Mouse (Mus musculus): ENCODE measurements around the gene Pam. TPM values are rescaled to one million over a fixed set of nuclear protein-coding genes. Genes with fewer than 3 reads are reported as not detected.

Gene Pam
- polyA plus RNA-seq (2012; rRNA removed): 14.7 and 21.2 TPM in 2 replicates

DNA sequence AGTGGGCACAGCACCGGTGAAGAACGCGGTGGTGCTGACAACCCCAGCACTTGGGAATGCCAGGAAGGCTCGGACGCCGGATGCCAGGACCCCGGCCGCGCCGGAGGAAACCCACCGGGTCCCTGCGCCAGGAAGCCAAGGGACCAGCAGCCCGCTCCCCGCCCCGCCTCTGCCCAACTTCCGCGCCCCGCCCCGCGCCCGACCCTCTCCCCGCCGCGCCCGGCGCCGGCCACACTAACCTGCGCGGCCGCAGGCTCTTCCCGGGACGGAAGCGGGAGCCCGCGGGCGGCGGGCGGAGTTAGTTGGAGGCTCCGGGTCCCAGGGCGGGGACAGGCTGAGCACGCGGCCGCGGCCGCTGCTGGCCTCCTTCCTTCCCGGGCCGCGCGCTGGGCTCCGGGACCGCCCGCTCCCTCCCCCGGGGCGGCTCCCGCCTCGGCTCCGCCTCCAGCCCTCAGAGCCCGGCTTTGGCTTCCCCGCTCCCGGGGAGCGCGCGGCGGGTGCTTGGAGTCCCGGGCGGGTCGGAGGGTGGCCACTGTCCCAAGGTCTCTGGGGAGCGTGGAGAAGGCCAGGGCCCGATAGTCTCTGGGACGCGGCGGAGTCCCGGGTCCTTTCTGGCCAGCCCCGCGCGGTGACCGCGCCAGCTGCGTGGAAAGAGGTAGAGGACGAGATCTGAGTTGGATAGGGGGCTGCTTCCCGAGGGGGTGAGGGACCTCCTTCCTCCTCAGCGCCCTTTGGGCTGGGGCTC is at the start of gene Pam:
Pam (minus strand) TSS at position 401 of the 745 bp plus-strand sequence.
- no peak for DNase-seq (ENCODE audit: low read depth, low spot score)

DNA sequence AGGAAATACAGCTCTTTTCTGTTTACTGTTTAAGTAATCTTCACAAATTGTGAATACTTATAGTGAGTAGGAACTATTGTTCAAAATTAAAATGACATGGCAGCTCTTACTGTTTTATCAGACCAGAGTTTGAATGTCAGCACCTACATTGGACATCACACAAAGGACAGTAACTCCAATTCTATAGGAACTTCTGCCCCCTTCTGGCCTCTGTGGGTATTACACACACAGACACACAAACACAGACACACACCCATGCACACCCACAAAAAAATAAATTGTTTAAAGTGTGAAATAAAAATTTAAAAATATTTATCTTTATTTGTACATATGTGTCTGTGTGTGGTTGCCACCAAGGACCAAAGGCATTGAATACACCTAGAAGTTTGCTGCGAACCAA is 49.4 kb upstream of the Pam start:
- no peak for DNase-seq (ENCODE audit: low read depth, low spot score)
- WGBS: 93% methylated on average over 1 of the region's 1 CpGs

More for the DNA sequence above, at the start of gene Pam:
- WGBS: under 1% methylated on average over 74 of the region's 82 CpGs

DNA sequence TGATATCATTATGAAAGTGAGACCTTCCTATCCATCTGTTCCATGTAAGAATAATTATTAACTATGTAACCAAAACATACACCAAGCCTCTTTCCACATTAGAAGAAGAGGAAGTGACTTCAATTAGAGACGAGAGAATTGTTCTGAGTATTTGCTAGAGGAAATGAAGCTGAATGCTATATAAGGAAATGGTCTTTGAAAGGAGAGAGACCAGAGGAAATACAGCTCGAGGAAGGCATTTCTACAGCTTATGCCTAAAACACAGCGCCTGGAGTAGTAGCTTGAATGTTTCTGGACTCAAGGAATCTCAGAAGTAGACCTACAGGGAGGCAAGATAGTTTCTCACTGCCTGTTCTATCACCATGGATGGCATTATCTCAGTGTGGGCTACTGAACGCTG is 35.8 kb upstream of the Pam start:
- no peak for DNase-seq (ENCODE audit: low read depth, low spot score)
- WGBS: 57% methylated on average over 4 of the region's 4 CpGs

DNA sequence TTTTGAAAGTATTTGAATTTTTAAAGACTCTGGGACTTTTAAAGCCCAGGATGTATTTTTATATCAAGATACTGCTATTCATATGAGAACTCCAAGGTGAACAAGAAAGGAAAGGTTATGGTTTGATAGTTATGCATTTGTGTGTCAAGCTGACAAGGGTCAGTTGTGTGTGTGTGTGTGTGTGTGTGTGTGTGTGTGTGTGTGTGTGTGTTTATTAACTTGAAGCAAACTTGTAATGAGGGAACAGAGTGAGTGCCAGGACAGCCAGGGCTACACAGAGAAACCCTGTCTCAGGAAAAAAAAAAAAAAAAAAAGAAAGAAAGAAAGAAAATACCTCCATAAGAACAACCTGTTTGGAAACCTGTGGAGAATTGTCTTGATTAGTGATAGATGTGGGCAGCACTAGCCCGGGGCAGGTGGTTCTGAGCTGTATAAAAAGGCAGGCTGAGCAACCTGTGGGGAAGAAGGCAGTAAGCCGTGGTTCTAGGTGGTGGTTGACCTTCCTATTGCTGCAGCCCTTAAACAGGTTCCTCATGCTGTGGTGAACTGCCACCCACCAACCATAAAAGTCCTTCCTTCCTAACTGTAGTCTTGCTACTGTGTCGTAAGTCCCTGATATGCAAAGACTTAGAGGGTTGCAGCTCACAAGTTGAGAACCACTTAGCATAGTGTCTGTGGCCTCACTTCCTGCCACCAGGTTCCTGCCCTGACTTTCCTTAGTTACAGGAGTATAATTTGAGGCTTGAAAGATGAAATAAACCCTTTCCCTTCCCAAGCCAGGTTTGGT is 34.3 kb upstream of the Pam start:
- no peak for DNase-seq (ENCODE audit: low read depth, low spot score)

DNA sequence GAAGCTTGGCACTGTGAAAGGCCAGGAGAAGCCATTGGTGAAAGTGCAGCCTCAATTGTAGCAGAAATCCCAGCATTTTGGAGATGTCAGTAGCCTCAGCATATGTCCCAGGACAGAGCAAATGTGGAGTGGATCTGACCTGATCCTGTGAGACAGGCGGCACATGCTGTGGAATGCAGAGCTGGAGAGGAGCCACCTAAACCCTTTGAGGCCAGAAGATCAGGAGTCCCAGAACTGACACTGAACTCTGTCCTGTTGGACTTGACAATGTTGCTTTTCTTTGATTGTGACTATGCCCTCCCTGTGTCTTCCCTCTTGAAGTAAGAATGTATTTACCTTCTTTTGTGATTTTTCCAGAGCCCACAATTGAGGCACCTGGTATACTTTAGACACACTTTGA is 33.7 kb upstream of the Pam start:
- WGBS: 60% methylated on average over 1 of the region's 1 CpGs
- DNase-seq (ENCODE audit: low read depth, low spot score): no peak

More for the DNA sequence above, 34.3 kb upstream of the Pam start:
- 67% methylated on average over 3 of the region's 3 CpGs for WGBS

DNA sequence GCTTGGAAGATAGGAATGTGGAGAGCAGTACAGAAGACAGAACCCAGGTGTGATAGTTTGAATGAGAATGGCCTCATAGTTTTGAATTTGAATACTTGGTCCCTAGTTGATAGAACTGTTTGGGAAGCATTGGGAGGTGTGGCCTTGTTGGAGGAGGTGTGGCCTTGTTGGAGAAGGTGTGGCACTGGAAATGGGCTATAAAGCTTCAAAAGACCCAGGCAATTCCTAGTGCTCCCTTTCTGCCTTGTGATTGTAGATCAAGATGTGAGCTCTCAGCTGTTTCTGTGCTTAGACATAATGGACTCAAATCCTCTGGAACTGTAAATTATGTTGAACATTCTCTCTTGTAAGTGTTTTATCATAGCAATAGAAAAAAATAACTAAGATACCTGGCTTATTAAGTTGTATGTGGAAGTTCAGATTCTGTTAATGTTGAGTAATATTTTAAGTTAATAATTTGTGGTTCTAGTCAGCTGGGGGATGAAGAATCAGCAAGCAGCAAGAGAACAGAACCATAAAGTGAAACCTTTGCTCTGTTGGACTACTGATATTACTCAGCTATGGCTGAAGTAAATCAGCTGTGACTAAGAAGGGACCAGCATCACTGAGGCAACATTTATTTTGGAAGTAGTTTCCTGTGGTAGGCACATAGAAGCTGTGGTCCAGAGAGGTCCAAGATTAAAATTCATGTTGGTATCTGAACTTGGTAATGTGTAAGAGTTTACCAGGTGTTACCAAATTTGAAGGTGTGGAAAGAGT is 33.1 kb upstream of the Pam start:
- no peak for DNase-seq (ENCODE audit: low read depth, low spot score)

DNA sequence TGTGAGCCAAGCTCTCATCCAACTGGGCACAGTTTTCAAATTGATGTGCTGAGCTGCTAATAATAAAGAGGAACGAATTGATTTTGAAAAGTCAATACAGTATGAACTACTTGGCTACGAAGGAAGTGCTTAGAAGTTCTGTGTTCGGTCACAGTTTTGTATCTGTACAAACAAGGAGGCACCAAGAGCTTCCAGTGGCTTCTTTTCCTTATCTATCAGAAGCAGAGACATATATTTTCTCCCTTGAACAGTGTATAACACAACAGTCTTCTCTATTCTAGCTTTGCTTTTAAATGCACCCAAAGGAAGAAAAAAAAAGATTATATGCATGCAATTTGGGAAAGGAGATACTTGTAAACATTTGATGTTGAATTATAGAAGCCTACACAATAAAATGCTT is 30.8 kb upstream of the Pam start:
- DNase-seq (ENCODE audit: low read depth, low spot score): no peak
- 87% methylated on average over 3 of the region's 3 CpGs for WGBS

DNA sequence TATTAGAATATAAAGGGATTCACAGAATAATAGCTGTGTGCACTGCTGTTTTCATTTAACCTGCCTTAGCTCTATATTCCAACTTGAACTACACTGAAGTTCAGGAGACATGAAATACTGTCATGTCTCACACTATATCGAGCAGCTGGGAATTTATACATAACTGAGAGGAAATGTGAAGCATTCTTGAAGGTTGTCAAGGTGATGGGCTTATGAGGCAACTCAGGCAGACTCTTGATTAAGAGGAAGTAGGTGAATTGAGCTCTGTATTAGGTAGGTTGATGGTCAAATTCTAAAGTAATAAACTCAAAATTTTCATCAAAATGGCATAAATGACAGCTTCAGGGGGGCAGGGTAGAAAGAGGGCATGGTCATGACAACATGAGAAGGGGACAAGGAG is 29.3 kb upstream of the Pam start:
- no peak for DNase-seq (ENCODE audit: low read depth, low spot score)
- 67% methylated on average over 1 of the region's 1 CpGs for WGBS

DNA sequence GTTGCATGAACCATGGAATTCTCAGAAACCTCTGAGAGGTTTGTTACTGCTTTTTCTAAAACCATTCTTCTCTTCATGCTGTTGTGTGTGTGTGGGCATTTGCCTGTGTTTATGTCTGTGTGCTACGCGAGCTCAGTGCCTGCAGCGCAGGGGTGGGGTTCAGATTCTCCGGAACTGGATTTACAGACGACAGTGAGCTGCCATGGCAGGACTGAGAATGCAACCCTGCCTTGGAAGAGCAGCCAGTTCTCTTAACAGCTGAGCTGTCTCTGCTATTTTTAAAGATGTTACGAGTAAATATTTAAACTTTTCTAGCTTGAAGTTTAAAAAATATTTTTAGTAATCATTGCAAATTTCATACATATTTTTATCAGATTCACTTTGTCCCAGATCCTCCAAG is 24.1 kb upstream of the Pam start:
- no peak for DNase-seq (ENCODE audit: low read depth, low spot score)

DNA sequence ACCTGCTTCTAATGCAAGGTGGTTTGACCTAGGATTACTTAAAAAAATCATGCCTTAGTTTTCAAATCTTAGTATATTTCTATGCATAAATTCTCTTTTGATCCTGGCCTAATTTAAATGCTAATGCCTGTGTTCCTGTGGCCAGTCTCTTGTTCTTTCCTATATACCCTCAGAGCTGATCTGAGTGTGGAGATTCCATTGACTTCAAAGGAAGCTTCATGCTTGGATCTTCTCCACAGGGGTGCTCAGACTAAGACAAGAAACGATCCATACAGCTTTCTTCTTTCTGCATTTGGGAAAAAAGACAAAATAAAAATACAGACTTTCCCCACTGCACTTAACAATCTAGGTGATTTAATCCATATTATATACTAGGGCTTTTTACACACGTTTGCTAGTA is 12.2 kb upstream of the Pam start:
- DNase-seq (ENCODE audit: low read depth, low spot score): no peak
- 62% methylated on average over 2 of the region's 2 CpGs for WGBS

More for the DNA sequence above, 24.1 kb upstream of the Pam start:
- 70% methylated on average over 6 of the region's 6 CpGs for WGBS

DNA sequence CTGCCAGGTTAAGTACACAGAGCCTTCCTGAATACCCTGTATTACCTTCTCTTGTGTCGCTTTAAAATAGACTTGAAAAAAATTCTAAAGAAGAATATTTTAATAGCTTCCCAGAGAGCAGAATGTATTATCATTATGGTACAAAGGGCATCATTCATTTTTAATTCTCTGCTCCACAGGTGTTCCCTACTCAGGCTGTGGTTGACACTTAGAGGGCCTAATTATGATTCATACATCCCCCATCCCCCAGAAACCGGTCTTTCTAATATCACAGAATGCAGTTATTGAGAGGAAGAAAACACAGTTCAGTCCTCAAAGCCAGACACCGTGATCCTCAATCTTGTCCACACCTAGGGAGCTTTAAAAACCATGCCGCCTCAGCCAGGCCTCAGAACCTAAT is 4.0 kb upstream of the Pam start:
- WGBS: 81% methylated on average over 4 of the region's 4 CpGs
- no peak for DNase-seq (ENCODE audit: low read depth, low spot score)

DNA sequence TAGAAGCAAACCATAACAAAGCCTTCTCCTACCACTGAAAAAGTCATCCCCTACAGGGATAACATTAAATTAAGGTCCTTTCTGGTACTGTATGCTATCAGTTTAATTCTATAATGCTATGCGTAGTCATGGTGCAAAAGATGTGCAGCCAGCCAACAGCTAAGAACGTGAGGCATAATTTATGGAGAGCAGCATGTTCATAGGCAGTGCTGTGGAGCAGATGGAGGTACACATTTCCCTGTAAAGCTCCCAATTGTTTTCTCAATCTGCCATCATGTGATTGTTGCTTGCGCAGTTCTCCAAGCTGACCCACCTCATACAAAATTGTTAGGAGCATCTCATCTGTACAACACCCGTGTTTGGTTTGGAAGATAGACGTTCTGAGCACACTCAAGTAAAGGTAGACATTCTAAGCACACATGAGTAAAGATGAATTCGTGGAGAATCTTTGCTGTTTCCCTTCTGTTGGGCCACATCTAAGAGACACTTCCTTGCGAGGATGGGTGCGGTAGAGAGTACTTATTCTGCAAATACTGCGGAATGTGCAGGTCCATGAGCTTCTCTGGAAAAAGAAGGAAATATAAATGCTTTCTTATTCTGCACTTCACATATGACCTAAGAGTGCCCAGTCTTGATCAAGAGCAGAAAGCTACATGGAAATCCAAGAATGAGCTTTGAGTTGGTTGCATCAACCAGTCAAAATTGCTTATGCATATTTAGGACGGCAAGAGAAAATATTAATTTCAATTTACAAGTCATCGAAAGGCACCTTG is 2.7 kb upstream of the Pam start:
- no peak for DNase-seq (ENCODE audit: low read depth, low spot score)
- 94% methylated on average over 11 of the region's 11 CpGs for WGBS

DNA sequence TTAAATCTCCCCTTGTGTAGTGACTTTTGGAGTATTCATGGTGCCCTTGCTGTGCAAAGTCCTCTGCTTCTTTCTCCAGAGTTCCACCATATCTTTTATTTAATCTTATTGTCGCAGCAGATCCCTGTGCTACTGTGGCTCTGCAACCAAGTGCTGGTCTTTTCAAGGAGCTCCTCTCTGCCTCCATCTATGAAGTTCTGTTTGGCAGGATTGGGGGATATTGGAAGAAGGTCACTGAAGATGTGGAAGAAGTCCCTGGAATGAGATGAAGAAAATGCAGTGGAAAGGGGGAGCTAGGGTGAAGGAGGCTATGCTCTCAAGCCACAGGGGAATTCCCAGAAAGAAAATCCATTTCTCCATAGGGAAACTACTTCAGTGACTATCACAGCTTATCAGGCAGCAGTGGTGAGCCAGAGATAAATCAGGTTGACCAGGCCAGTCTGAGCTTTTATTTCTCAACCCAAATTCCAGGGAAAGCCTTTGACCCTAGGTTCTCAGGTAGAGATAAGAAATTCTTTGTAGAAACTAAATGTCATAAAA is 1.0 kb upstream of the Pam start:
- no peak for DNase-seq (ENCODE audit: low read depth, low spot score)
- 47% methylated on average over 1 of the region's 1 CpGs for WGBS

DNA sequence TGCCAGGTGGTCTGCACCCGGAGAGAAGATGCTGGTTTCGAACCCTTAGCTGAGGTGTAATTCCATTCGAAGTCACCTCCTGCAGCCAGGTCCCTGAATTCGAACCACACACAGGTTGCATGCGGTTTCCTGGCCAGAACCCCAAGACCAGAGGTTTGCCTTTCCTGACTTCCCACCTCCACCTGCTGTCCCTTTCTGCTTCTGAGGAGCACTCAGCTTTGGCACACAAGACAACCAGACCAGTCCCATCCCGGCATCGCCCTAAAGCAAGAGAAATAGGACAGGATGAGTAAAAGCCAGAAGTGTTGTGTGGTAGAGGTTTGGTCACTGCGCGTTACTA is 515 bp upstream of the Pam start:
- DNase-seq (ENCODE audit: low read depth, low spot score): no peak
- 30% methylated on average over 9 of the region's 9 CpGs for WGBS

DNA sequence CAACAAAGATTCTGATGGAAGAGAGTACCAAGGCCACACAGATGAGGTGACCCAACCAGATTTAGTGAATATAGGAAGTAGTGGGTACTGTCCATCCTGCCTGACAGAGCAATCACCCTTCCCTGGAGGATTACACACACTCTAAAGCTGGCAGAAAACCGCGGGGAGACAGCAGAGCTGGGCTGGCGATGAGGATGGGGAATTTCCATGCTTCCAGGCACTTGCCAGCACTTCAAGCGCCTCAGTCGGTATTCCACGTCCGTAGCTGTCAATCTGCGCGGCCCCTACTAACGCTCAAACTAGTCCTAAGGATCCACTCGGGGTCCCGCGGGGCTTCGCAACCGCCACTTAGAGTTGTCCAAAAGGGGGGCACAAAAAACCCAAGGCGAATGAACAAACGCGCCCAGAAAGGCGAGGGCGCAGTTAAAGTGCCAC is 618 bp downstream of the Pam start:
- WGBS: under 1% methylated on average over 20 of the region's 20 CpGs
- DNase-seq (ENCODE audit: low read depth, low spot score): no peak

DNA sequence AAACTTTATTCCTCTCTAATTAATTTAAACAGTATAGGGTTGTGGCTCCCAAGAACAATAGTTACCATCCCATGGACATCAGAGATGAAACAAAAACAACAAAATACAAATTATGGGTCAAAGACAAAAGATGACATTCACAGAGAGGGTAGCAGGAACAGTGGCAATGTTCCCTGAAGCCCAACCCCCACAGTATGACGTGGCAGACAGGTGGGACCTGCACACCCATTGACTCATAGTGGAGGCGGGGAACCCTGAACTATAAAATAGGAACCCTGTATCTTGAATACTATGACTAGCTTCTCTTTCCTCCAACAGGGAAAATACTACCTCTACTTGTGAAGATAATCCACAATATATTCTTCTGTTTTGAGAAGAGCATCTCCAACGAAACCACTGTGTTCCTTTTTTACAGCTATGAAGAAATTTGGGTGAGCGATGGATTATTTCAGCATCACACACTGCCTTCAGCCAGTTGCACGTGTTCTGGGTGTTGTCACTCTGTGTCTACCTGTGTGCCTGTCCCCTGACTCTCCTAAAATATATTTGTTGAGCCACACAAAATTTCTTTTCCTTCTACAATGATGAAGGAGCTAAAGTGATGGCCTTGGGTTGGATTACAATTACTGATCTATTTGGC is 6.0 kb downstream of the Pam start:
- WGBS: 72% methylated on average over 5 of the region's 5 CpGs
- DNase-seq (ENCODE audit: low read depth, low spot score): no peak

DNA sequence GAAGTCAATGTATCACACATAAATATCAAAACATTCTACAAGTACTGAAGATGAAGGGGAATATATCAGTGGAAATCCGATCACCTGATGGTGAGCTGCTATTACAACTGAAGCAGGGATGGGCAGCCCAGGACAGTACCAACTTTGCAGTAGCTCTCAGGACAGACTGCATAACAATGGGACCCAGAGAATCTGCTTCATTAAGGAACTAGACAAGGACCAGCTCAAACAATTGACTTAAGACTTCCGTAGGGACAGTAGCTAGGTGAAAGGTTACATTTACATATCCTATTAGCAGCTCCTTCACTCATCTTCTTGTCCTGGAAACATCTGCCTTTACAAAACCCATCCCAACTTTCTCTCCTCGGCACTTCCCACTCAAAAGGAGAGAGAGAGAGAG is 9.0 kb downstream of the Pam start:
- DNase-seq (ENCODE audit: low read depth, low spot score): no peak
- 80% methylated on average over 3 of the region's 3 CpGs for WGBS

DNA sequence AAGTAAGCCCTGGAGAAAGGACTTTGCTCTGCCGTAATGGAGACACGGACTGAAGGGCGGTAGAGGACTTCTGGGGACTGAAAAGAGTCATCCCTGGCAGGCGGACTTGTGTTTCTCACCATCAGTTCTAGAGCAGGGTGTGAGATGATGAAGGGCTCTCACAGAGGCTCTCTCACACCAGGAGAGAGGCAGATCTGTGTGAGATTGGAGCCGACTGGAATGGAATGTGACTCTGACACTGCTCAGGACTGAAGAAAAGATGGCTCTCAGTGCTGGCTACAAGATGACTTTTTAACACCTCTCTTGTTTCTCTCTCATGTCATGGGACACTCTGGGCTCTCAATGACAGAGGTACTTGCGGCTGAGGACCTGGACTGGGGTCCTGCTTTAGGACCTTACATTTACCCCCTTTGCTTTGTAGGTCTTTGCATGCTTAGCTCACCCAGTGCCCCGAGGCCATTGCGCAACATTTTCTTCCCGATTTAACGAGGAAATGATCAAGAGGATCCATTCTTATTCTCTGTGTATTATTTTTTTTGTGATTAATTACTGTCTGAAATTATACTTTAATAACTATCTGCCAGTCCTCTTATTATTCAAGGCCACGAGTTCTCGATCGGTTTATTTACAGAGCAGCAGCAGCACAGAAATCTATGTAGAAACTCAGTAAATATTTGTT is 10.7 kb downstream of the Pam start:
- 49% methylated on average over 13 of the region's 13 CpGs for WGBS
- no peak for DNase-seq (ENCODE audit: low read depth, low spot score)

DNA sequence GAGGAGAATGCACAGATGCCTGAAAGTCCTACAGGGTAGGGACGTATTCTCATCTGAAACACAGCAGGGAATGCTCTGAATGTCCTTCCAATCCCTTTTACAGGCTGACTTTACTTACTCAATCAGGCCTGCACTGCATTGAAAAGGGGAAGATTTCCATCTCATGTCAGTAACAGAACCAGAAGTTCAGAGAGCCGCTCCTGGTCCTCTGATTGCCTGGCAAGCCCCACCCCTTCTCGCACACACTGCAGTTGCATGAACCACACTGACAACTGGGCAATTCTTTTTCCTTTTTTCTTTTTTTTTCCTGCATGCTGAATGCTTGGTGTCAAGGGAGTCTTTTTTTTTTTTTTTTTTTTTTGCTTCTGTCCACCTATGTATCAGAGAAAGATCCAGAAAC is 11.9 kb downstream of the Pam start:
- no peak for DNase-seq (ENCODE audit: low read depth, low spot score)
- WGBS: 59% methylated on average over 3 of the region's 3 CpGs
